Mouse (Mus musculus) G1E (cell line): ENCODE measurements around the gene Zfp28.

Experiments
- CTCF ChIP-seq: IDR thresholded peaks from 2 replicates; pipeline ENCODE4 v1.5.1; 2012; ENCODE audit warnings: low read depth, low read length, inconsistent platforms, mixed read lengths
- GATA1 ChIP-seq: IDR thresholded peaks from 2 replicates; pipeline ENCODE4 v1.6.1; 2012; ENCODE audit warnings: borderline replicate concordance, low read length, inconsistent platforms, mixed read lengths

DNA sequence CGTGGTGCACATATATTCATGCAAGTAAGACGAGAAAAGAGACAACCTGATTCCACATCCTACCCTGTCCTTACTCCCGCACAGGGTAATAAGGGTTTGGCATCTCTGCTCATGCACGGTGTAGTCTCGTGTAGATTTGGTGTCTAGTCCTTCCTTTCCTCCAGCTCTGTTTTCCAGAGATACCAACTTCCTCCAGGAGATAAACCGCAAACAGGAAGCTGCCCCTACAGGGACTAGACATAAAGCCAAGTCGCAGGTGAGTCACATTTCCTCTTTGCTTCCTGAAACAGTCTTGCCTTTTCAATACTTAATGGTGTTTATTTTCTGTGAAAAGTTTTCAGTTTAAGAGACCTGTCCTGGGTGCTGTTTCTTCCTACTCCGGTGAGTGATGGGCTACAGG is 916 bp downstream of the Zfp28 start:
- TF ChIP-seq CTCF: no peak
- no peak for TF ChIP-seq GATA1
